Mouse (Mus musculus): Measurements from ENCODE around the gene Baz1a. TPM values are rescaled to one million over a fixed set of nuclear protein-coding genes. Genes with fewer than 3 reads are reported as not detected.
A peak's percentile ranks its signal among the peaks of the same experiment; 100 is the strongest.

The Baz1a gene
- polyA plus RNA-seq, 1 experiment from 2014 or later, result 17.5 TPM

GRCm38 (mm10) chr12:54994418-54994817 lies 19.7 kb downstream of the Baz1a start:
- no peak overlapping the region for H3K4me3 ChIP-seq (ENCODE audit: low read depth, low read length)
- ATAC-seq (no peak), DNase-seq (ENCODE audit: low spot score) (no peak)
- H3K4me1 ChIP-seq (ENCODE audit: insufficient read depth, low read depth, low read length), result no peaks in the 10 kb centered on the region
- no peak overlapping the region for H3K4me2 ChIP-seq (replicated peaks; ENCODE audit: low read depth, low read length)
- no peaks in the 10 kb centered on the region for H3K9me3 ChIP-seq (ENCODE audit: low read length)
- no peaks in the 10 kb centered on the region for H3K36me3 ChIP-seq (ENCODE audit: insufficient read depth, low read length)
- H3K27me3 ChIP-seq (replicated peaks; ENCODE audit: insufficient read depth, low read length), result no peaks in the 10 kb centered on the region
- no peak for TF ChIP-seq CTCF (IDR thresholded peaks at IDR 0.05)
- TF ChIP-seq EP300 (IDR thresholded peaks at IDR 0.05), result no peak
- 68% methylated on average over 4 of the region's 4 CpGs for WGBS
- H3K27ac ChIP-seq (ENCODE audit: low read length), result no peak overlapping the region
- H3K9ac ChIP-seq (replicated peaks; ENCODE audit: low read depth), result no peak overlapping the region

GRCm38 (mm10) chr12:54994068-54994386 lies 20.1 kb downstream of the Baz1a start:
- 62% methylated on average over 6 of the region's 6 CpGs for WGBS
- TF ChIP-seq EP300 (IDR thresholded peaks at IDR 0.05) (no peak), CTCF (IDR thresholded peaks at IDR 0.05) (no peak)

GRCm38 (mm10) chr12:54993246-54994067 lies 20.7 kb downstream of the Baz1a start:
- no peak for ATAC-seq
- Histone ChIP-seq H3K9me3 (ENCODE audit: low read length) (no peaks in the 10 kb centered on the region), H3K36me3 (ENCODE audit: insufficient read depth, low read length) (no peaks in the 10 kb centered on the region), H3K27ac (ENCODE audit: low read length) (no peak overlapping the region; the same call in 1 of the 2 replicates), H3K4me2 (replicated peaks; ENCODE audit: low read depth, low read length) (no peak overlapping the region; the same call in 1 of the 2 replicates), H3K27me3 (replicated peaks; ENCODE audit: insufficient read depth, low read length) (no peaks in the 10 kb centered on the region), H3K4me3 (ENCODE audit: low read depth, low read length) (no peak overlapping the region), H3K9ac (replicated peaks; ENCODE audit: low read depth) (no peak overlapping the region), H3K4me1 (ENCODE audit: insufficient read depth, low read depth, low read length) (no peaks in the 10 kb centered on the region)
- 46% methylated on average over 16 of the region's 16 CpGs for WGBS
- peak; percentile 36 for DNase-seq (ENCODE audit: low spot score)
- TF ChIP-seq EP300 (IDR thresholded peaks at IDR 0.05), result no peak
- no peak for TF ChIP-seq CTCF (IDR thresholded peaks at IDR 0.05)

More at GRCm38 (mm10) chr12:54994068-54994386, 20.1 kb downstream of the Baz1a start:
- Histone ChIP-seq H3K4me1 (ENCODE audit: insufficient read depth, low read depth, low read length) (no peaks in the 10 kb centered on the region), H3K36me3 (ENCODE audit: insufficient read depth, low read length) (no peaks in the 10 kb centered on the region), H3K9me3 (ENCODE audit: low read length) (no peaks in the 10 kb centered on the region), H3K9ac (replicated peaks; ENCODE audit: low read depth) (no peak overlapping the region), H3K27me3 (replicated peaks; ENCODE audit: insufficient read depth, low read length) (no peaks in the 10 kb centered on the region), H3K27ac (ENCODE audit: low read length) (no peak overlapping the region), H3K4me2 (replicated peaks; ENCODE audit: low read depth, low read length) (no peak overlapping the region), H3K4me3 (ENCODE audit: low read depth, low read length) (no peak overlapping the region)
- no peak for DNase-seq (ENCODE audit: low spot score)
- ATAC-seq, result no peak

GRCm38 (mm10) chr12:54992814-54993213 lies 21.3 kb downstream of the Baz1a start:
- WGBS, result 82% methylated on average over 3 of the region's 3 CpGs
- H3K27me3 ChIP-seq (replicated peaks; ENCODE audit: insufficient read depth, low read length), result no peaks in the 10 kb centered on the region
- no peak for TF ChIP-seq EP300 (IDR thresholded peaks at IDR 0.05)
- TF ChIP-seq CTCF (IDR thresholded peaks at IDR 0.05), result no peak
- no peaks in the 10 kb centered on the region for H3K4me1 ChIP-seq (ENCODE audit: insufficient read depth, low read depth, low read length)
- no peak overlapping the region for H3K27ac ChIP-seq (ENCODE audit: low read length)
- peak; percentile 26 for DNase-seq (ENCODE audit: low spot score)
- ATAC-seq, result peak; percentile 23; the same call in 1 of the 2 replicates
- H3K4me2 ChIP-seq (replicated peaks; ENCODE audit: low read depth, low read length), result no peak overlapping the region
- no peak overlapping the region for H3K4me3 ChIP-seq (ENCODE audit: low read depth, low read length)
- H3K36me3 ChIP-seq (ENCODE audit: insufficient read depth, low read length), result no peaks in the 10 kb centered on the region
- no peaks in the 10 kb centered on the region for H3K9me3 ChIP-seq (ENCODE audit: low read length)
- H3K9ac ChIP-seq (replicated peaks; ENCODE audit: low read depth), result no peak overlapping the region

- WGBS, result 74% methylated on average over 4 of the region's 4 CpGs
- no peak overlapping the region for H3K9ac ChIP-seq (replicated peaks; ENCODE audit: low read depth)
- H3K27ac ChIP-seq (ENCODE audit: low read length), result no peak overlapping the region
- H3K36me3 ChIP-seq (ENCODE audit: insufficient read depth, low read length), result no peaks in the 10 kb centered on the region
- H3K4me3 ChIP-seq (ENCODE audit: low read depth, low read length), result no peak overlapping the region
- DNase-seq (ENCODE audit: low spot score) (no peak), ATAC-seq (no peak)
- H3K27me3 ChIP-seq (replicated peaks; ENCODE audit: insufficient read depth, low read length), result no peaks in the 10 kb centered on the region
- TF ChIP-seq EP300 (IDR thresholded peaks at IDR 0.05) (no peak), CTCF (IDR thresholded peaks at IDR 0.05) (no peak)
- no peak overlapping the region for H3K4me2 ChIP-seq (replicated peaks; ENCODE audit: low read depth, low read length)
- no peaks in the 10 kb centered on the region for H3K9me3 ChIP-seq (ENCODE audit: low read length)
- H3K4me1 ChIP-seq (ENCODE audit: insufficient read depth, low read depth, low read length), result peaks cover 2% of the 10 kb centered on the region; the same call in 1 of the 2 replicates
Observed at GRCm38 (mm10) chr12:54988323-54988850, 25.8 kb downstream of the Baz1a start.

- H3K9me3 ChIP-seq (ENCODE audit: low read length), result no peaks in the 10 kb centered on the region
- H3K9ac ChIP-seq (replicated peaks; ENCODE audit: low read depth), result no peak overlapping the region
- no peak overlapping the region for H3K27ac ChIP-seq (ENCODE audit: low read length)
- peaks cover 2% of the 10 kb centered on the region; the same call in 1 of the 2 replicates for H3K4me1 ChIP-seq (ENCODE audit: insufficient read depth, low read depth, low read length)
- no peaks in the 10 kb centered on the region for H3K27me3 ChIP-seq (replicated peaks; ENCODE audit: insufficient read depth, low read length)
- ATAC-seq (no peak), DNase-seq (ENCODE audit: low spot score) (no peak)
- no peak overlapping the region for H3K4me3 ChIP-seq (ENCODE audit: low read depth, low read length)
- no peak overlapping the region for H3K4me2 ChIP-seq (replicated peaks; ENCODE audit: low read depth, low read length)
- WGBS, result 84% methylated on average over 2 of the region's 2 CpGs
- no peak for TF ChIP-seq EP300 (IDR thresholded peaks at IDR 0.05)
- no peak for TF ChIP-seq CTCF (IDR thresholded peaks at IDR 0.05)
- no peaks in the 10 kb centered on the region for H3K36me3 ChIP-seq (ENCODE audit: insufficient read depth, low read length)
Observed at GRCm38 (mm10) chr12:54987156-54987555, 27.0 kb downstream of the Baz1a start.

All from lung, postnatal 0 days (tissue).